Comparison of ENCODE assay signal across 8 mouse cellular contexts in the genomic region with DNA sequence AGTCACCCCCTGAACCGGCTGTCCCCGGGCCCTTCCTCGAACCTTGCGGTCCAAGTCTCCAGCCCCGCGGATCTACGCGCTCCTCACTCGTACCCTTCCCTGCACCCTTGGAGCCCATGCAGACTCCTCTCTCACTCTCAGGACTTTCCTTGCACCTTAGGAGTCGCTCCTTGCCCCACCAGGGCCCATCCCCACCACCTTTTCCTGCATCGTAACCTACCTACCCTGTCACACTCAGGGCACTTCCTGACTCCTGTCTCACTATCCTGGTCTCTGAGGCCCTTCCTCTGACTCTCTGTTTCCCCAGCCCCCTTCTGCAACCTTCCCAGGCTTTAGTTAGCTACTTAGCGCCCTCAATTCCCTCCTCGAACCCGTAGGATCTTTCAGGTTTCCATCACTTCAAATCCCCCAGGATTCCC. TPM values are rescaled to one million over a fixed set of nuclear protein-coding genes. Genes with fewer than 3 reads are reported as not detected.
DNase-seq lines count a peak whose midpoint lies in the region; ATAC-seq and TF ChIP-seq lines count a peak whose summit lies in the region.

No protein-coding gene starts in this region.

- TF ChIP-seq POLR2A in thymus, adult 2 months (IDR thresholded peaks at IDR 0.05; ENCODE audit: control insufficient read depth, extremely low read depth, insufficient read depth, low read length, poor library complexity) = no peak

- WGBS in thymus, adult 2 months = under 1% methylated on average over 14 of the region's 14 CpGs
- 0% methylated on average over 14 of the region's 14 CpGs for WGBS in liver, embryonic 11.5 days

- peak overlapping the region; percentile 81 for H3K4me2 ChIP-seq in liver, embryonic 11.5 days

- no peaks in the 10 kb centered on the region for H3K36me3 ChIP-seq in thymus, adult 2 months (ENCODE audit: control insufficient read depth, insufficient read depth, low read length)
- peaks cover 12% of the 10 kb centered on the region; the same call in 1 of the 2 replicates for H3K36me3 ChIP-seq in liver, embryonic 11.5 days (ENCODE audit: control insufficient read depth, insufficient read depth, low read length)

- peak overlapping the region; percentile 97 for H3K9ac ChIP-seq in liver, embryonic 11.5 days (ENCODE audit: low read depth, low read length)

- no peak for TF ChIP-seq CTCF in gastrocnemius, adult 2 months (IDR thresholded peaks at IDR 0.05)
- no peak for TF ChIP-seq CTCF in thymus, adult 2 months (IDR thresholded peaks at IDR 0.05; ENCODE audit: borderline replicate concordance, control insufficient read depth, extremely low read depth, insufficient read depth, low read length, poor library complexity)

- no peak for DNase-seq in gastrocnemius, adult 2 months
- no peak for DNase-seq in gastrocnemius, postnatal 25 days
- DNase-seq in thymus, adult 2 months = no peak
- no peak for DNase-seq in thymus, postnatal 10 days (ENCODE audit: low spot score in 2 of 2)
- DNase-seq in liver, embryonic 11.5 days (ENCODE audit: low spot score) = no peak
- no peak for DNase-seq in left cerebral cortex, adult 18-20 months (ENCODE audit: low spot score in 2 of 2)
- DNase-seq in retina, postnatal 1 day = no peak
- no peak for DNase-seq in testis, postnatal 10 days (ENCODE audit: low spot score)

- ATAC-seq in liver, embryonic 11.5 days (replicated peaks; ENCODE audit: low FRiP score) = peak; percentile 12

- peak overlapping the region; percentile 92 for H3K27ac ChIP-seq in gastrocnemius, adult 2 months
- H3K27ac ChIP-seq in thymus, adult 2 months (ENCODE audit: control insufficient read depth, insufficient read depth, low read length) = peak overlapping the region; percentile 52; the same call in 1 of the 2 replicates
- peak overlapping the region; percentile 92 for H3K27ac ChIP-seq in liver, embryonic 11.5 days (ENCODE audit: low read depth, low read length)

- peak overlapping the region; percentile 94 for H3K4me3 ChIP-seq in gastrocnemius, adult 2 months
- H3K4me3 ChIP-seq in thymus, adult 2 months (ENCODE audit: control insufficient read depth, insufficient read depth, low read length) = peak overlapping the region; percentile 83
- H3K4me3 ChIP-seq in liver, embryonic 11.5 days (ENCODE audit: low read depth, low read length) = peak overlapping the region; percentile 86

- H3K27me3 ChIP-seq in thymus, adult 2 months (ENCODE audit: control insufficient read depth, insufficient read depth, low read length) = no peaks in the 10 kb centered on the region
- H3K27me3 ChIP-seq in liver, embryonic 11.5 days (replicated peaks; ENCODE audit: control insufficient read depth, insufficient read depth, low read length) = no peaks in the 10 kb centered on the region

- intact Hi-C loops in gastrocnemius, adult 2 months (cut with DNase I) = loop anchor here (1.0 kb wide), 1 partner anchor 49 kb away; a partner anchor contains a TSS

- H3K4me1 ChIP-seq in thymus, adult 2 months (replicated peaks; ENCODE audit: control insufficient read depth, insufficient read depth, low read length) = peaks cover 16% of the 10 kb centered on the region
- H3K4me1 ChIP-seq in liver, embryonic 11.5 days (replicated peaks; ENCODE audit: control insufficient read depth, insufficient read depth, low read length) = peaks cover 39% of the 10 kb centered on the region

- H3K9me3 ChIP-seq in liver, embryonic 11.5 days (ENCODE audit: control insufficient read depth, low read length) = no peaks in the 10 kb centered on the region

RNA-seq across cellular contexts. Expression of a gene that starts 0.4 kb away (rescaled TPM):
- total RNA-seq in gastrocnemius, adult 2 months (2021) = 10 to 100 TPM in 1 of 2 experiments, 1 to 10 TPM in 1; 8.0 to 11.5 TPM
- total RNA-seq in gastrocnemius, postnatal 25 days (2021) = 10 to 100 TPM; 10.7 to 12.3 TPM
- polyA plus RNA-seq in thymus, adult 2 months (2012; rRNA removed) = 224 and 250 TPM in 2 replicates
- 88.8 and 97.1 TPM in 2 replicates for polyA plus RNA-seq in liver, embryonic 11.5 days (2014; fragmentation: Nextera tagmentation; extraction: Ambion mirVana)
- total RNA-seq in left cerebral cortex, adult 18-20 months (2021) = 10 to 100 TPM; 19.0 to 25.2 TPM

RNA-seq across cellular contexts. Expression of a gene that starts 12.6 kb away (rescaled TPM):
- total RNA-seq in gastrocnemius, adult 2 months (2021) = under 1 TPM; 0.51 to 0.78 TPM
- total RNA-seq in gastrocnemius, postnatal 25 days (2021) = 1 to 10 TPM; 1.4 to 2.2 TPM
- 36.6 and 47.7 TPM in 2 replicates for polyA plus RNA-seq in thymus, adult 2 months (2012; rRNA removed)
- polyA plus RNA-seq in liver, embryonic 11.5 days (2014; fragmentation: Nextera tagmentation; extraction: Ambion mirVana) = 111 and 116 TPM in 2 replicates
- total RNA-seq in left cerebral cortex, adult 18-20 months (2021) = 1 to 10 TPM; 5.0 to 8.8 TPM

RNA-seq across cellular contexts. Expression of a gene that starts 15.3 kb away (rescaled TPM):
- total RNA-seq in gastrocnemius, adult 2 months (2021) = under 1 TPM in 1 of 2 experiments, not detected in 1; 0.22 TPM
- under 1 TPM in 1 of 2 experiments, not detected in 1; 0.23 TPM for total RNA-seq in gastrocnemius, postnatal 25 days (2021)
- polyA plus RNA-seq in thymus, adult 2 months (2012; rRNA removed) = 2.2 and 3.7 TPM in 2 replicates
- polyA plus RNA-seq in liver, embryonic 11.5 days (2014; fragmentation: Nextera tagmentation; extraction: Ambion mirVana) = 0.16 TPM in 1 of 2 replicates, not detected in the other
- total RNA-seq in left cerebral cortex, adult 18-20 months (2021) = not detected

RNA-seq across cellular contexts. Expression of a gene that starts 30.8 kb away (rescaled TPM):
- not detected for total RNA-seq in gastrocnemius, adult 2 months (2021)
- total RNA-seq in gastrocnemius, postnatal 25 days (2021) = not detected
- polyA plus RNA-seq in thymus, adult 2 months (2012; rRNA removed) = 0.11 TPM in 1 of 2 replicates, not detected in the other
- polyA plus RNA-seq in liver, embryonic 11.5 days (2014; fragmentation: Nextera tagmentation; extraction: Ambion mirVana) = not detected in 2 replicates
- not detected for total RNA-seq in left cerebral cortex, adult 18-20 months (2021)

RNA-seq across cellular contexts. Expression of a gene that starts 42.3 kb away (rescaled TPM):
- total RNA-seq in gastrocnemius, adult 2 months (2021) = not detected
- not detected for total RNA-seq in gastrocnemius, postnatal 25 days (2021)
- 0.13 and 0.32 TPM in 2 replicates for polyA plus RNA-seq in thymus, adult 2 months (2012; rRNA removed)
- polyA plus RNA-seq in liver, embryonic 11.5 days (2014; fragmentation: Nextera tagmentation; extraction: Ambion mirVana) = 0.12 TPM in 1 of 2 replicates, not detected in the other
- total RNA-seq in left cerebral cortex, adult 18-20 months (2021) = under 1 TPM; 0.28 to 0.30 TPM
